Mouse (Mus musculus) lung, postnatal 0 days (tissue): Measurements from ENCODE around the gene Cd47.

Experiments
- CTCF ChIP-seq: IDR thresholded peaks from 2 replicates; pipeline ENCODE4 v1.5.1; 2016; ENCODE audit warnings: antibody characterized with exemption, mild to moderate bottlenecking
- EP300 ChIP-seq: IDR thresholded peaks from 2 replicates; pipeline ENCODE4 v1.6.1; 2016; ENCODE audit warnings: antibody characterized with exemption, mild to moderate bottlenecking, control low read depth

- no peak for TF ChIP-seq CTCF
- no peak for TF ChIP-seq EP300
Measured at GRCm38 (mm10) chr16:49848651-49849050, 48.3 kb downstream of the Cd47 start.
